Mouse (Mus musculus) limb, embryonic 12.5 days (tissue): Measurements from ENCODE around the gene Col9a1. TPM values are rescaled to one million over a fixed set of nuclear protein-coding genes. Genes with fewer than 3 reads are reported as not detected.

Experiments
- ATAC-seq: fragments of 200-750 bp; cut with Nextera tagmentation; 2 replicates; pipeline ENCODE4 v1.8.0; 2017; ENCODE audit warnings: low read depth, moderate TSS enrichment; ENCODE audit not compliant: insufficient number of reproducible peaks, insufficient read depth, low FRiP score, low TSS enrichment
- H3K27ac ChIP-seq: fragments of 300-500 bp; sonication (generic); 2 replicates; pipeline ENCODE4 v1.5.1; 2016; ENCODE audit warnings: mild to moderate bottlenecking, moderate library complexity
- H3K27me3 ChIP-seq: fragments of 300-500 bp; sonication (generic); 2 replicates; pipeline ENCODE4 v1.6.1; 2016; ENCODE audit warnings: mild to moderate bottlenecking, moderate library complexity
- H3K36me3 ChIP-seq: fragments of 300-500 bp; sonication (generic); 2 replicates; pipeline ENCODE4 v1.6.1; 2016; ENCODE audit warnings: mild to moderate bottlenecking, moderate library complexity
- H3K4me1 ChIP-seq: fragments of 300-500 bp; sonication (generic); replicated peaks from 2 replicates; pipeline ENCODE4 v1.6.1; 2016
- H3K4me2 ChIP-seq: fragments of 300-500 bp; sonication (generic); 2 replicates; pipeline ENCODE4 v1.6.1; 2016; ENCODE audit warnings: mild to moderate bottlenecking, moderate library complexity
- H3K4me3 ChIP-seq: fragments of 300-500 bp; sonication (generic); replicated peaks from 2 replicates; pipeline ENCODE4 v1.5.1; 2016; ENCODE audit warnings: mild to moderate bottlenecking
- H3K9ac ChIP-seq: fragments of 300-500 bp; sonication (generic); replicated peaks from 2 replicates; pipeline ENCODE4 v1.6.1; 2016; ENCODE audit warnings: mild to moderate bottlenecking, moderate library complexity
- H3K9me3 ChIP-seq: fragments of 300-500 bp; sonication (generic); 2 replicates; pipeline ENCODE4 v1.6.1; 2016; ENCODE audit warnings: mild to moderate bottlenecking, moderate library complexity
- WGBS: fragments of 180-500 bp; shearing (Covaris S2); methylation state at CpG from one replicate; pipeline ENCODE4 v1.1.7; 2016; 5-methylcytosine and 5-hydroxymethylcytosine counted together
- polyA plus RNA-seq: library from polyadenylated mRNA; unstranded; fragments of >200 nt; fragmentation: Nextera tagmentation; extraction: Ambion mirVana; gene quantifications from 2 replicates; pipeline ENCODE4 v1.2.1, GENCODE M21; 2016

The Col9a1 gene
- polyA plus RNA-seq = 192 and 211 TPM in 2 replicates

- peak within 1 kb of the TSS; percentile 56 for H3K27ac ChIP-seq
- no peak within 1 kb of the TSS for H3K9ac ChIP-seq
- no peaks in the 10 kb centered on the region for H3K36me3 ChIP-seq
- WGBS = 67% methylated on average over 6 of the region's 6 CpGs
- no peaks in the 10 kb centered on the region for H3K4me1 ChIP-seq
- H3K4me3 ChIP-seq = peak within 1 kb of the TSS; percentile 17
- H3K27me3 ChIP-seq = no peaks in the 10 kb centered on the region
- ATAC-seq = peak; percentile 26; the same call in 1 of the 2 replicates
- no peaks in the 10 kb centered on the region for H3K9me3 ChIP-seq
- peak within 1 kb of the TSS; percentile 19; the same call in 1 of the 2 replicates for H3K4me2 ChIP-seq
These were observed at the start of gene Col9a1 for GRCm38 (mm10) chr1:24177224-24177851. TSS of gene Col9a1 (plus strand) at chr1:24177610.

GRCm38 (mm10) chr1:24127866-24128265 lies 49.5 kb upstream of the Col9a1 start:
- Histone ChIP-seq H3K4me3 (no peak overlapping the region), H3K27me3 (no peaks in the 10 kb centered on the region), H3K36me3 (no peaks in the 10 kb centered on the region), H3K27ac (no peak overlapping the region), H3K9me3 (no peaks in the 10 kb centered on the region), H3K4me1 (no peaks in the 10 kb centered on the region), H3K4me2 (no peak overlapping the region), H3K9ac (no peak overlapping the region)
- WGBS = 66% methylated on average over 6 of the region's 6 CpGs
- ATAC-seq = no peak

- H3K36me3 ChIP-seq = no peaks in the 10 kb centered on the region
- H3K4me2 ChIP-seq = peak overlapping the region; percentile 17; the same call in 1 of the 2 replicates
- H3K4me1 ChIP-seq = no peaks in the 10 kb centered on the region
- no peak overlapping the region for H3K4me3 ChIP-seq
- H3K27ac ChIP-seq = no peak overlapping the region
- 51% methylated on average over 19 of the region's 19 CpGs for WGBS
- H3K27me3 ChIP-seq = no peaks in the 10 kb centered on the region
- no peak overlapping the region for H3K9ac ChIP-seq
- ATAC-seq = no peak
- H3K9me3 ChIP-seq = no peaks in the 10 kb centered on the region
These were observed 43.6 kb upstream of the Col9a1 start for GRCm38 (mm10) chr1:24133853-24134252.

- Histone ChIP-seq H3K4me1 (no peaks in the 10 kb centered on the region), H3K4me2 (no peak overlapping the region), H3K4me3 (no peak overlapping the region), H3K27me3 (no peaks in the 10 kb centered on the region), H3K9ac (no peak overlapping the region), H3K9me3 (no peaks in the 10 kb centered on the region), H3K27ac (no peak overlapping the region), H3K36me3 (no peaks in the 10 kb centered on the region)
- ATAC-seq = no peak
- WGBS = 0% methylated on average over 1 of the region's 1 CpGs
These were observed 42.6 kb upstream of the Col9a1 start for GRCm38 (mm10) chr1:24134792-24135191.

- 8% methylated on average over 3 of the region's 3 CpGs for WGBS
- no peak overlapping the region for H3K4me2 ChIP-seq
- H3K27me3 ChIP-seq = no peaks in the 10 kb centered on the region
- H3K36me3 ChIP-seq = no peaks in the 10 kb centered on the region
- H3K9me3 ChIP-seq = no peaks in the 10 kb centered on the region
- no peak overlapping the region for H3K4me3 ChIP-seq
- no peak overlapping the region for H3K9ac ChIP-seq
- 0 out of 2 replicates have a peak, but pooled peaks have one; percentile 26 for ATAC-seq
- no peak overlapping the region for H3K27ac ChIP-seq
- H3K4me1 ChIP-seq = no peaks in the 10 kb centered on the region
These were observed 40.3 kb upstream of the Col9a1 start for GRCm38 (mm10) chr1:24137133-24137532.

- Histone ChIP-seq H3K27ac (no peak overlapping the region), H3K4me1 (no peaks in the 10 kb centered on the region), H3K9me3 (0 out of 2 replicates have a peak, but pooled peaks cover 2% of the 10 kb centered on the region), H3K4me3 (no peak overlapping the region), H3K9ac (no peak overlapping the region), H3K4me2 (no peak overlapping the region), H3K27me3 (no peaks in the 10 kb centered on the region), H3K36me3 (no peaks in the 10 kb centered on the region)
- ATAC-seq = no peak
- WGBS = 73% methylated on average over 6 of the region's 6 CpGs
These were observed 36.9 kb upstream of the Col9a1 start for GRCm38 (mm10) chr1:24140555-24140954.

- Histone ChIP-seq H3K4me3 (no peak overlapping the region), H3K9me3 (0 out of 2 replicates have a peak, but pooled peaks cover 2% of the 10 kb centered on the region), H3K27ac (no peak overlapping the region), H3K4me2 (no peak overlapping the region), H3K27me3 (no peaks in the 10 kb centered on the region), H3K4me1 (no peaks in the 10 kb centered on the region), H3K9ac (no peak overlapping the region), H3K36me3 (no peaks in the 10 kb centered on the region)
- no peak for ATAC-seq
- WGBS = 81% methylated on average over 8 of the region's 8 CpGs
These were observed 33.9 kb upstream of the Col9a1 start for GRCm38 (mm10) chr1:24143504-24143903.

- Histone ChIP-seq H3K9ac (no peak overlapping the region), H3K4me2 (no peak overlapping the region), H3K4me3 (no peak overlapping the region), H3K27me3 (no peaks in the 10 kb centered on the region), H3K4me1 (no peaks in the 10 kb centered on the region), H3K36me3 (no peaks in the 10 kb centered on the region), H3K9me3 (peaks cover 5% of the 10 kb centered on the region; the same call in 1 of the 2 replicates), H3K27ac (no peak overlapping the region)
- 95% methylated on average over 5 of the region's 5 CpGs for WGBS
- ATAC-seq = no peak
These were observed 19.7 kb upstream of the Col9a1 start for GRCm38 (mm10) chr1:24157751-24158150.

GRCm38 (mm10) chr1:24169410-24169809 lies 8.0 kb upstream of the Col9a1 start:
- Histone ChIP-seq H3K36me3 (no peaks in the 10 kb centered on the region), H3K4me1 (no peaks in the 10 kb centered on the region), H3K27ac (no peak overlapping the region), H3K27me3 (no peaks in the 10 kb centered on the region), H3K4me2 (no peak overlapping the region), H3K4me3 (no peak overlapping the region), H3K9me3 (no peaks in the 10 kb centered on the region), H3K9ac (no peak overlapping the region)
- 0 out of 2 replicates have a peak, but pooled peaks have one; percentile 56 for ATAC-seq
- 34% methylated on average over 6 of the region's 6 CpGs for WGBS

- H3K27ac ChIP-seq = no peak overlapping the region
- no peak overlapping the region for H3K4me2 ChIP-seq
- no peaks in the 10 kb centered on the region for H3K27me3 ChIP-seq
- H3K36me3 ChIP-seq = no peaks in the 10 kb centered on the region
- no peak for ATAC-seq
- 3% methylated on average over 4 of the region's 4 CpGs for WGBS
- no peaks in the 10 kb centered on the region for H3K4me1 ChIP-seq
- H3K9me3 ChIP-seq = no peaks in the 10 kb centered on the region
- H3K9ac ChIP-seq = no peak overlapping the region
- H3K4me3 ChIP-seq = no peak overlapping the region
These were observed 6.1 kb upstream of the Col9a1 start for GRCm38 (mm10) chr1:24171205-24171866.

- Histone ChIP-seq H3K9ac (no peak overlapping the region), H3K27me3 (no peaks in the 10 kb centered on the region), H3K36me3 (no peaks in the 10 kb centered on the region), H3K9me3 (no peaks in the 10 kb centered on the region), H3K4me3 (no peak overlapping the region), H3K4me2 (no peak overlapping the region), H3K27ac (no peak overlapping the region), H3K4me1 (no peaks in the 10 kb centered on the region)
- ATAC-seq = no peak
- WGBS = 67% methylated on average over 1 of the region's 1 CpGs
These were observed 5.5 kb upstream of the Col9a1 start for GRCm38 (mm10) chr1:24171898-24172297.
